Mouse (Mus musculus) CH12F3 (cell line): ENCODE results near the gene St6galnac6.

Source experiments
- in situ Hi-C: fragments of 300-500 bp; cut with MboI; formaldehyde crosslinking; loops from 2 replicates; pipeline ENCODE4 v1.14.3; 2020; ENCODE audit warnings: low sequenced_read_pairs

The St6galnac6 gene

GRCm38 (mm10) chr2:32610610-32611229 lies 11.2 kb downstream of the St6galnac6 start:
- in situ Hi-C loops, result no loop called here

GRCm38 (mm10) chr2:32612274-32612673 lies 12.8 kb downstream of the St6galnac6 start:
- in situ Hi-C loops, result no loop called here

GRCm38 (mm10) chr2:32617109-32617508 lies 17.6 kb downstream of the St6galnac6 start:
- in situ Hi-C loops, result no loop called here

- in situ Hi-C loops, result no loop called here
These were observed 18.1 kb downstream of the St6galnac6 start for GRCm38 (mm10) chr2:32617601-32618000.

GRCm38 (mm10) chr2:32618051-32618450 lies 18.5 kb downstream of the St6galnac6 start:
- in situ Hi-C loops, result no loop called here

- in situ Hi-C loops, result no loop called here
These were observed 21.4 kb downstream of the St6galnac6 start for GRCm38 (mm10) chr2:32620682-32621516.

- in situ Hi-C loops, result no loop called here
These were observed 22.0 kb downstream of the St6galnac6 start, which contains the start of gene Ak1 for GRCm38 (mm10) chr2:32621517-32621859. TSS of gene Ak1 (plus strand) at chr2:32621758.

GRCm38 (mm10) chr2:32624111-32624748 lies 24.7 kb downstream of the St6galnac6 start:
- in situ Hi-C loops, result no loop called here

GRCm38 (mm10) chr2:32625212-32625872 lies 25.8 kb downstream of the St6galnac6 start:
- in situ Hi-C loops, result no loop called here

- in situ Hi-C loops, result no loop called here
These were observed 26.6 kb downstream of the St6galnac6 start for GRCm38 (mm10) chr2:32625873-32626694.

GRCm38 (mm10) chr2:32627266-32628043 lies 27.9 kb downstream of the St6galnac6 start:
- in situ Hi-C loops, result no loop called here

GRCm38 (mm10) chr2:32628044-32628550 lies 28.6 kb downstream of the St6galnac6 start:
- in situ Hi-C loops, result no loop called here

- in situ Hi-C loops, result no loop called here
These were observed 29.2 kb downstream of the St6galnac6 start for GRCm38 (mm10) chr2:32628729-32629128.

- in situ Hi-C loops, result no loop called here
These were observed 29.9 kb downstream of the St6galnac6 start for GRCm38 (mm10) chr2:32629276-32629976.

- in situ Hi-C loops, result loop anchor here (5.0 kb wide), 1 partner anchor 52 kb away; no protein-coding TSS in a partner anchor
These were observed 30.5 kb downstream of the St6galnac6 start for GRCm38 (mm10) chr2:32630036-32630435.

GRCm38 (mm10) chr2:32631046-32631445 lies 31.5 kb downstream of the St6galnac6 start:
- in situ Hi-C loops, result loop anchor here (5.0 kb wide), 1 partner anchor 51 kb away; no protein-coding TSS in a partner anchor

GRCm38 (mm10) chr2:32631737-32632394 lies 32.4 kb downstream of the St6galnac6 start:
- in situ Hi-C loops, result loop anchor here (5.0 kb wide), 1 partner anchor 50 kb away; no protein-coding TSS in a partner anchor

- in situ Hi-C loops, result loop anchor here (5.0 kb wide), 1 partner anchor 49 kb away; no protein-coding TSS in a partner anchor
These were observed 34.2 kb downstream of the St6galnac6 start for GRCm38 (mm10) chr2:32633660-32634059.
